Mouse (Mus musculus) intestine, embryonic 16.5 days (tissue): Measurements from ENCODE around the gene Ntn4. TPM values are rescaled to one million over a fixed set of nuclear protein-coding genes. Genes with fewer than 3 reads are reported as not detected.

Experiments used
- ATAC-seq: fragments of 200-750 bp; cut with Nextera tagmentation; 2 replicates; pipeline ENCODE4 v1.8.0; 2017; ENCODE audit warnings: moderate TSS enrichment, moderate library complexity
- H3K27ac ChIP-seq: fragments of 300-500 bp; sonication (generic); 2 replicates; pipeline ENCODE4 v1.5.1; 2014; ENCODE audit warnings: mild to moderate bottlenecking, low read length
- H3K27me3 ChIP-seq: fragments of 300-500 bp; sonication (generic); replicated peaks from 2 replicates; pipeline ENCODE4 v1.6.1; 2014; ENCODE audit warnings: low read length, control low read depth, mixed read lengths; ENCODE audit not compliant: control insufficient read depth, insufficient read depth
- H3K36me3 ChIP-seq: fragments of 300-500 bp; sonication (generic); 2 replicates; pipeline ENCODE4 v1.6.1; 2014; ENCODE audit warnings: low read length, control low read depth; ENCODE audit not compliant: control insufficient read depth, insufficient read depth
- H3K4me1 ChIP-seq: fragments of 300-500 bp; sonication (generic); 2 replicates; pipeline ENCODE4 v1.6.1; 2014; ENCODE audit warnings: low read length, control low read depth, mixed read lengths; ENCODE audit not compliant: control insufficient read depth, insufficient read depth
- H3K4me2 ChIP-seq: fragments of 300-500 bp; sonication (generic); 2 replicates; pipeline ENCODE4 v1.6.1; 2014; ENCODE audit warnings: low read depth, low read length, control low read depth
- H3K4me3 ChIP-seq: fragments of 300-500 bp; sonication (generic); 2 replicates; pipeline ENCODE4 v1.5.1; 2014; ENCODE audit warnings: mild to moderate bottlenecking, low read length
- H3K9ac ChIP-seq: fragments of 300-500 bp; sonication (generic); 2 replicates; pipeline ENCODE4 v1.6.1; 2014; ENCODE audit warnings: low read depth, low read length
- H3K9me3 ChIP-seq: fragments of 300-500 bp; sonication (generic); 2 replicates; pipeline ENCODE4 v1.6.1; 2016; ENCODE audit warnings: low read length, control low read depth; ENCODE audit not compliant: control insufficient read depth
- WGBS: fragments of 180-500 bp; shearing (Covaris S2); extraction: QIAGEN DNeasy Blood & Tissue Kit; methylation state at CpG from one replicate; pipeline ENCODE4 v1.1.7; 2014; 5-methylcytosine and 5-hydroxymethylcytosine counted together
- polyA plus RNA-seq: library from polyadenylated mRNA; unstranded; fragments of >200 nt; fragmentation: Nextera tagmentation; extraction: Ambion mirVana; gene quantifications from 2 replicates; pipeline ENCODE4 v1.2.1, GENCODE M21; 2015

Gene Ntn4
- polyA plus RNA-seq, 1 experiment from 2014 or later = 0.23 TPM

GRCm38 (mm10) chr10:93688306-93689171 is 48.1 kb downstream of the Ntn4 start:
- no peak overlapping the region for H3K27ac ChIP-seq
- no peak for ATAC-seq
- no peaks in the 10 kb centered on the region for H3K27me3 ChIP-seq
- no peak overlapping the region for H3K4me2 ChIP-seq
- H3K4me3 ChIP-seq = no peak overlapping the region
- no peaks in the 10 kb centered on the region for H3K9me3 ChIP-seq
- H3K36me3 ChIP-seq = no peaks in the 10 kb centered on the region
- WGBS = 67% methylated on average over 26 of the region's 26 CpGs
- H3K4me1 ChIP-seq = no peaks in the 10 kb centered on the region
- no peak overlapping the region for H3K9ac ChIP-seq

- no peak overlapping the region for H3K4me2 ChIP-seq
- H3K36me3 ChIP-seq = no peaks in the 10 kb centered on the region
- 70% methylated on average over 11 of the region's 11 CpGs for WGBS
- no peaks in the 10 kb centered on the region for H3K9me3 ChIP-seq
- ATAC-seq = no peak
- no peak overlapping the region for H3K4me3 ChIP-seq
- no peak overlapping the region for H3K27ac ChIP-seq
- no peaks in the 10 kb centered on the region for H3K27me3 ChIP-seq
- no peak overlapping the region for H3K9ac ChIP-seq
- H3K4me1 ChIP-seq = no peaks in the 10 kb centered on the region
Observed at GRCm38 (mm10) chr10:93691344-93691743, 50.9 kb downstream of the Ntn4 start.

GRCm38 (mm10) chr10:93695043-93695791 is 54.7 kb downstream of the Ntn4 start:
- Histone ChIP-seq H3K4me1 (no peaks in the 10 kb centered on the region), H3K4me2 (no peak overlapping the region), H3K4me3 (no peak overlapping the region), H3K27ac (no peak overlapping the region), H3K27me3 (no peaks in the 10 kb centered on the region), H3K9ac (no peak overlapping the region), H3K36me3 (no peaks in the 10 kb centered on the region), H3K9me3 (no peaks in the 10 kb centered on the region)
- no peak for ATAC-seq
- 70% methylated on average over 21 of the region's 21 CpGs for WGBS

- Histone ChIP-seq H3K27ac (no peak overlapping the region), H3K36me3 (no peaks in the 10 kb centered on the region), H3K9ac (no peak overlapping the region), H3K4me2 (no peak overlapping the region), H3K4me3 (no peak overlapping the region), H3K9me3 (no peaks in the 10 kb centered on the region), H3K27me3 (no peaks in the 10 kb centered on the region), H3K4me1 (no peaks in the 10 kb centered on the region)
- ATAC-seq = no peak
- 90% methylated on average over 4 of the region's 4 CpGs for WGBS
Observed at GRCm38 (mm10) chr10:93696001-93696400, 55.5 kb downstream of the Ntn4 start.

- Histone ChIP-seq H3K27ac (no peak overlapping the region), H3K9me3 (no peaks in the 10 kb centered on the region), H3K4me1 (no peaks in the 10 kb centered on the region), H3K27me3 (no peaks in the 10 kb centered on the region), H3K9ac (no peak overlapping the region), H3K36me3 (no peaks in the 10 kb centered on the region), H3K4me2 (no peak overlapping the region), H3K4me3 (no peak overlapping the region)
- no peak for ATAC-seq
- WGBS = 86% methylated on average over 10 of the region's 10 CpGs
Observed at GRCm38 (mm10) chr10:93697866-93698483, 57.5 kb downstream of the Ntn4 start.

GRCm38 (mm10) chr10:93699689-93700478 is 59.4 kb downstream of the Ntn4 start:
- Histone ChIP-seq H3K36me3 (no peaks in the 10 kb centered on the region), H3K9ac (no peak overlapping the region), H3K9me3 (no peaks in the 10 kb centered on the region), H3K4me1 (no peaks in the 10 kb centered on the region), H3K27ac (no peak overlapping the region), H3K27me3 (no peaks in the 10 kb centered on the region), H3K4me2 (no peak overlapping the region), H3K4me3 (no peak overlapping the region)
- 86% methylated on average over 10 of the region's 10 CpGs for WGBS
- ATAC-seq = no peak

- H3K4me2 ChIP-seq = no peak overlapping the region
- H3K27me3 ChIP-seq = no peaks in the 10 kb centered on the region
- ATAC-seq = no peak
Observed at GRCm38 (mm10) chr10:93700589-93701363, 60.3 kb downstream of the Ntn4 start.

GRCm38 (mm10) chr10:93703946-93704345 is 63.5 kb downstream of the Ntn4 start:
- no peak for ATAC-seq
- no peaks in the 10 kb centered on the region for H3K4me1 ChIP-seq
- H3K27ac ChIP-seq = no peak overlapping the region
- no peak overlapping the region for H3K9ac ChIP-seq
- H3K4me3 ChIP-seq = no peak overlapping the region
- no peaks in the 10 kb centered on the region for H3K27me3 ChIP-seq
- no peaks in the 10 kb centered on the region for H3K36me3 ChIP-seq
- H3K9me3 ChIP-seq = no peaks in the 10 kb centered on the region
- 88% methylated on average over 4 of the region's 4 CpGs for WGBS
- H3K4me2 ChIP-seq = no peak overlapping the region

More at GRCm38 (mm10) chr10:93700589-93701363, 60.3 kb downstream of the Ntn4 start:
- Histone ChIP-seq H3K9ac (no peak overlapping the region), H3K9me3 (no peaks in the 10 kb centered on the region), H3K36me3 (no peaks in the 10 kb centered on the region), H3K27ac (no peak overlapping the region), H3K4me3 (no peak overlapping the region), H3K4me1 (no peaks in the 10 kb centered on the region)
- WGBS = 81% methylated on average over 21 of the region's 21 CpGs
